Mouse (Mus musculus) naive thymus-derived CD4-positive, alpha-beta T cell, adult 2 months (primary cell): Measurements from ENCODE around the gene Slpi.
A peak's percentile ranks its signal among the peaks of the same experiment; 100 is the strongest.

ENCODE experiments used
- DNase-seq: peaks from one replicate; pipeline ENCODE4 v3.0.0-alpha.2; 2011; ENCODE audit warnings: low read depth

The Slpi gene

GRCm38 (mm10) chr2:164421306-164421705 lies 32.4 kb upstream of the Slpi start:
- no peak for DNase-seq

- no peak for DNase-seq
Measured at GRCm38 (mm10) chr2:164419489-164419888, 30.6 kb upstream of the Slpi start.

GRCm38 (mm10) chr2:164418308-164418875 lies 29.5 kb upstream of the Slpi start:
- DNase-seq, result no peak

- peak; percentile 69 for DNase-seq
Measured at GRCm38 (mm10) chr2:164417198-164417597, 28.3 kb upstream of the Slpi start.

- DNase-seq, result no peak
Measured at GRCm38 (mm10) chr2:164414581-164414980, 25.7 kb upstream of the Slpi start.

- DNase-seq, result no peak
Measured at GRCm38 (mm10) chr2:164414167-164414566, 25.3 kb upstream of the Slpi start.

GRCm38 (mm10) chr2:164407708-164408107 lies 18.8 kb upstream of the Slpi start:
- DNase-seq, result peak; percentile 66

GRCm38 (mm10) chr2:164405519-164405918 lies 16.6 kb upstream of the Slpi start:
- no peak for DNase-seq

GRCm38 (mm10) chr2:164405060-164405459 lies 16.2 kb upstream of the Slpi start, which contains the start of gene Matn4:
Matn4 (minus strand) TSS chr2:164405160.
- DNase-seq, result no peak

- no peak for DNase-seq
Measured at GRCm38 (mm10) chr2:164404082-164404990, 15.4 kb upstream of the Slpi start.

GRCm38 (mm10) chr2:164403396-164404081 lies 14.6 kb upstream of the Slpi start:
- DNase-seq, result no peak

- DNase-seq, result peak; percentile 69
Measured at GRCm38 (mm10) chr2:164402906-164403305, 14.0 kb upstream of the Slpi start, which contains the start of gene Rbpjl. Rbpjl (plus strand) TSS chr2:164403141.

- no peak for DNase-seq
Measured at GRCm38 (mm10) chr2:164396911-164397310, 8.0 kb upstream of the Slpi start.

- DNase-seq, result no peak
Measured at GRCm38 (mm10) chr2:164396076-164396475, 7.2 kb upstream of the Slpi start.

- DNase-seq, result no peak
Measured at GRCm38 (mm10) chr2:164393126-164393525, 4.2 kb upstream of the Slpi start.

GRCm38 (mm10) chr2:164389499-164389898 lies 604 bp upstream of the Slpi start:
- peak; percentile 83 for DNase-seq

GRCm38 (mm10) chr2:164386953-164387352 lies 1.9 kb downstream of the Slpi start:
- DNase-seq, result peak; percentile 63

GRCm38 (mm10) chr2:164385927-164386763 lies 2.8 kb downstream of the Slpi start:
- DNase-seq, result no peak

GRCm38 (mm10) chr2:164383656-164384399 lies 5.1 kb downstream of the Slpi start:
- no peak for DNase-seq

GRCm38 (mm10) chr2:164382971-164383370 lies 5.9 kb downstream of the Slpi start:
- DNase-seq, result no peak

GRCm38 (mm10) chr2:164381726-164382125 lies 7.2 kb downstream of the Slpi start:
- no peak for DNase-seq
